Mouse (Mus musculus) MEL (cell line): ENCODE data around the gene Ctdnep1. TPM values are rescaled to one million over a fixed set of nuclear protein-coding genes. Genes with fewer than 3 reads are reported as not detected.

Source experiments
- DNase-seq: peaks from one replicate; pipeline ENCODE4 v3.0.0; 2011; ENCODE audit warnings: low read depth, low spot score
- H3K27ac ChIP-seq: 2 replicates; pipeline ENCODE4 v1.5.1; 2012; ENCODE audit warnings: low read depth, mild to moderate bottlenecking, control low read depth, low read length, moderate library complexity; ENCODE audit not compliant: control insufficient read depth
- H3K27me3 ChIP-seq, 2 experiments: fragments of 150-350 bp in 1 of 2; sonication (generic) in 1 of 2; 2 replicates each; pipeline ENCODE4 v1.6.1; 2012; ENCODE audit warnings: low read length in 2 of 2, mild to moderate bottlenecking in 2 of 2, improper control_type of control experiment in 1 of 2, moderate library complexity in 1 of 2; ENCODE audit not compliant: insufficient read depth in 2 of 2, control insufficient read depth in 1 of 2
- H3K36me3 ChIP-seq, 2 experiments: 2 replicates each; pipeline ENCODE4 v1.6.1; 2012 to 2014; ENCODE audit warnings: low read length in 2 of 2, improper control_type of control experiment in 1 of 2, inconsistent platforms in 1 of 2, mild to moderate bottlenecking in 1 of 2; ENCODE audit not compliant: insufficient read depth in 2 of 2, control insufficient read depth in 1 of 2
- H3K4me1 ChIP-seq, 2 experiments: fragments of 150-350 bp in 1 of 2; sonication (generic) in 1 of 2; 2 replicates each; pipeline ENCODE4 v1.6.1; 2012; ENCODE audit warnings: low read length in 2 of 2, improper control_type of control experiment in 1 of 2, mild to moderate bottlenecking in 1 of 2; ENCODE audit not compliant: insufficient read depth in 2 of 2, control insufficient read depth in 1 of 2
- H3K4me3 ChIP-seq, 2 experiments: fragments of 150-350 bp in 1 of 2; sonication (generic) in 1 of 2; 2 replicates each; pipeline ENCODE4 v1.5.1; 2012; ENCODE audit warnings: low read depth in 2 of 2, low read length in 2 of 2, mild to moderate bottlenecking in 2 of 2, moderate library complexity in 2 of 2, control low read depth in 1 of 2, improper control_type of control experiment in 1 of 2; ENCODE audit not compliant: control insufficient read depth in 1 of 2, insufficient read depth in 1 of 2
- H3K79me2 ChIP-seq: 2 replicates; pipeline ENCODE4 v1.6.1; 2012; ENCODE audit warnings: mild to moderate bottlenecking, low read length, moderate library complexity; ENCODE audit not compliant: control insufficient read depth, poor library complexity, insufficient read depth
- H3K9ac ChIP-seq: 2 replicates; pipeline ENCODE4 v1.6.1; 2012; ENCODE audit warnings: low read depth, mild to moderate bottlenecking, control low read depth, low read length, moderate library complexity; ENCODE audit not compliant: control insufficient read depth, poor library complexity, severe bottlenecking
- H3K9me3 ChIP-seq: fragments of 150-350 bp; sonication (generic); replicated peaks from 2 replicates; pipeline ENCODE4 v1.6.1; 2012; ENCODE audit warnings: mild to moderate bottlenecking, low read length, improper control_type of control experiment, moderate library complexity; ENCODE audit not compliant: insufficient read depth
- BHLHE40 ChIP-seq: IDR thresholded peaks from 2 replicates; pipeline ENCODE4 v1.6.1; 2012; ENCODE audit warnings: low read depth, mild to moderate bottlenecking, inconsistent platforms, low read length, improper control_type of control experiment, borderline replicate concordance
- CHD1 ChIP-seq: IDR thresholded peaks from 2 replicates; pipeline ENCODE4 v1.6.1; 2012; ENCODE audit warnings: low read depth, mild to moderate bottlenecking, inconsistent platforms, low read length, improper control_type of control experiment
- CTCF ChIP-seq, 3 experiments: IDR thresholded peaks in 2 of 3; conservative IDR thresholded peaks in 1 of 3; 2 replicates each; pipeline ENCODE4 v1.5.1; 2011 to 2012; ENCODE audit warnings: low read length in 3 of 3, low read depth in 2 of 3, mild to moderate bottlenecking in 2 of 3, improper control_type of control experiment in 1 of 3, inconsistent platforms in 1 of 3, mixed read lengths in 1 of 3, moderate library complexity in 1 of 3; ENCODE audit not compliant: control insufficient read depth in 1 of 3, insufficient read depth in 1 of 3, poor library complexity in 1 of 3, severe bottlenecking in 1 of 3
- E2F4 ChIP-seq: IDR thresholded peaks from 2 replicates; pipeline ENCODE4 v1.6.1; 2011; ENCODE audit warnings: low read depth, low read length, improper control_type of control experiment, borderline replicate concordance
- ELF1 ChIP-seq: IDR thresholded peaks from 2 replicates; pipeline ENCODE4 v1.6.1; 2014; ENCODE audit warnings: low read depth, mild to moderate bottlenecking, inconsistent platforms, low read length, improper control_type of control experiment, moderate library complexity
- EP300 ChIP-seq, 2 experiments: IDR thresholded peaks; 2 replicates each; pipeline ENCODE4 v1.6.1; 2011; ENCODE audit warnings: improper control_type of control experiment in 2 of 2, low read length in 2 of 2, low read depth in 1 of 2, mild to moderate bottlenecking in 1 of 2
- GABPA ChIP-seq: IDR thresholded peaks from 2 replicates; pipeline ENCODE4 v1.6.1; 2012; ENCODE audit warnings: low read depth, mild to moderate bottlenecking, inconsistent platforms, low read length, improper control_type of control experiment, moderate library complexity
- GATA1 ChIP-seq: IDR thresholded peaks from 2 replicates; pipeline ENCODE4 v1.6.1; 2011; ENCODE audit warnings: low read depth, low read length, improper control_type of control experiment
- HCFC1 ChIP-seq: IDR thresholded peaks from 2 replicates; pipeline ENCODE4 v1.6.1; 2012; ENCODE audit warnings: low read depth, mild to moderate bottlenecking, inconsistent platforms, low read length, improper control_type of control experiment, moderate library complexity
- JUND ChIP-seq: IDR thresholded peaks from 2 replicates; pipeline ENCODE4 v1.6.1; 2011; ENCODE audit warnings: low read depth, mild to moderate bottlenecking, improper control_type of control experiment, low read length
- KAT2A ChIP-seq: conservative IDR thresholded peaks from 2 replicates; pipeline ENCODE4 v1.6.1; 2012; ENCODE audit warnings: low read depth, low read length, improper control_type of control experiment, inconsistent platforms
- MAX ChIP-seq: IDR thresholded peaks from 2 replicates; pipeline ENCODE4 v1.6.1; 2011; ENCODE audit warnings: low read length, improper control_type of control experiment
- MAZ ChIP-seq: IDR thresholded peaks from 2 replicates; pipeline ENCODE4 v1.6.1; 2012; ENCODE audit warnings: low read depth, mild to moderate bottlenecking, inconsistent platforms, low read length, improper control_type of control experiment
- MEF2A ChIP-seq: IDR thresholded peaks from 2 replicates; pipeline ENCODE4 v1.6.1; 2014; ENCODE audit warnings: low read depth, mild to moderate bottlenecking, inconsistent platforms, low read length, improper control_type of control experiment; ENCODE audit not compliant: poor library complexity, insufficient replicate concordance, severe bottlenecking; ENCODE audit errors: extremely low read depth
- MXI1 ChIP-seq: IDR thresholded peaks from 2 replicates; pipeline ENCODE4 v1.6.1; 2011; ENCODE audit warnings: mild to moderate bottlenecking, low read depth, low read length, improper control_type of control experiment
- MYB ChIP-seq: IDR thresholded peaks from 2 replicates; pipeline ENCODE4 v1.6.1; 2011; ENCODE audit warnings: mild to moderate bottlenecking, low read depth, low read length, improper control_type of control experiment
- NELFE ChIP-seq: IDR thresholded peaks from 2 replicates; pipeline ENCODE4 v1.6.1; 2011; ENCODE audit warnings: low read depth, low read length, improper control_type of control experiment
- NRF1 ChIP-seq: IDR thresholded peaks from 2 replicates; pipeline ENCODE4 v1.6.1; 2014; ENCODE audit warnings: low read depth, mild to moderate bottlenecking, inconsistent platforms, low read length, improper control_type of control experiment, moderate library complexity; ENCODE audit not compliant: poor library complexity, insufficient read depth, severe bottlenecking
- POLR2A ChIP-seq, 2 experiments: IDR thresholded peaks; 2 replicates each; pipeline ENCODE4 v1.6.1; 2011 to 2012; ENCODE audit warnings: low read length in 2 of 2, mild to moderate bottlenecking in 2 of 2, control low read depth in 1 of 2, improper control_type of control experiment in 1 of 2, low read depth in 1 of 2, moderate library complexity in 1 of 2; ENCODE audit not compliant: control insufficient read depth in 1 of 2, insufficient read depth in 1 of 2, poor library complexity in 1 of 2
- POLR2AphosphoS2 ChIP-seq: IDR thresholded peaks from 2 replicates; pipeline ENCODE4 v1.6.1; 2011; ENCODE audit warnings: low read length, improper control_type of control experiment
- POLR2AphosphoS5 ChIP-seq: IDR thresholded peaks from 2 replicates; pipeline ENCODE4 v1.6.1; 2012; ENCODE audit warnings: low read depth, borderline replicate concordance, mild to moderate bottlenecking, inconsistent platforms, low read length, moderate library complexity, mixed read lengths
- RAD21 ChIP-seq: IDR thresholded peaks from 2 replicates; pipeline ENCODE4 v1.6.1; 2011; ENCODE audit warnings: mild to moderate bottlenecking, low read depth, low read length, improper control_type of control experiment
- RCOR1 ChIP-seq: IDR thresholded peaks from 2 replicates; pipeline ENCODE4 v1.6.1; 2012; ENCODE audit warnings: low read depth, mild to moderate bottlenecking, inconsistent platforms, low read length, improper control_type of control experiment
- SIN3A ChIP-seq: IDR thresholded peaks from 2 replicates; pipeline ENCODE4 v1.6.1; 2012; ENCODE audit warnings: low read length, improper control_type of control experiment, inconsistent platforms
- SMC3 ChIP-seq: IDR thresholded peaks from 2 replicates; pipeline ENCODE4 v1.6.1; 2011; ENCODE audit warnings: low read depth, low read length, improper control_type of control experiment
- TAL1 ChIP-seq: IDR thresholded peaks from 2 replicates; pipeline ENCODE4 v1.6.1; 2012; ENCODE audit warnings: mild to moderate bottlenecking, inconsistent platforms, low read length, moderate library complexity, mixed read lengths
- TBP ChIP-seq: IDR thresholded peaks from 2 replicates; pipeline ENCODE4 v1.8.0; 2011; ENCODE audit warnings: low read depth, low read length, improper control_type of control experiment
- TCF12 ChIP-seq: IDR thresholded peaks from 2 replicates; pipeline ENCODE4 v1.6.1; 2014; ENCODE audit warnings: low read depth, mild to moderate bottlenecking, inconsistent platforms, low read length, improper control_type of control experiment, moderate library complexity
- UBTF ChIP-seq: IDR thresholded peaks from 2 replicates; pipeline ENCODE4 v1.6.1; 2012; ENCODE audit warnings: low read depth, mild to moderate bottlenecking, inconsistent platforms, low read length, improper control_type of control experiment, moderate library complexity, borderline replicate concordance; ENCODE audit not compliant: insufficient read depth
- USF1 ChIP-seq: IDR thresholded peaks from 2 replicates; pipeline ENCODE4 v1.6.1; 2014; ENCODE audit warnings: low read depth, mild to moderate bottlenecking, inconsistent platforms, low read length, improper control_type of control experiment, moderate library complexity
- USF2 ChIP-seq, 2 experiments: IDR thresholded peaks; 2 replicates each; pipeline ENCODE4 v1.6.1; 2011 to 2012; ENCODE audit warnings: improper control_type of control experiment in 2 of 2, low read length in 2 of 2, borderline replicate concordance in 1 of 2, inconsistent platforms in 1 of 2, low read depth in 1 of 2, mild to moderate bottlenecking in 1 of 2; ENCODE audit not compliant: insufficient read depth in 1 of 2
- ZC3H11A ChIP-seq: IDR thresholded peaks from 2 replicates; pipeline ENCODE4 v1.6.1; 2012; ENCODE audit warnings: low read depth, mild to moderate bottlenecking, inconsistent platforms, low read length, improper control_type of control experiment
- ZKSCAN1 ChIP-seq: IDR thresholded peaks from 2 replicates; pipeline ENCODE4 v1.6.1; 2012; ENCODE audit warnings: low read depth, mild to moderate bottlenecking, inconsistent platforms, low read length, improper control_type of control experiment, moderate library complexity
- ZMIZ1 ChIP-seq: IDR thresholded peaks from 2 replicates; pipeline ENCODE4 v1.6.1; 2012; ENCODE audit warnings: low read depth, mild to moderate bottlenecking, inconsistent platforms, low read length, improper control_type of control experiment, moderate library complexity
- ZNF384 ChIP-seq: IDR thresholded peaks from 2 replicates; pipeline ENCODE4 v1.6.1; 2012; ENCODE audit warnings: low read depth, mild to moderate bottlenecking, inconsistent platforms, low read length, improper control_type of control experiment
- polyA plus RNA-seq, 2 experiments: library from polyadenylated mRNA; stranded (reverse) in 1 of 2; unstranded in 1 of 2; fragments of >175 nt in 1 of 2; fragments of >200 nt in 1 of 2; gene quantifications; 2 replicates each; pipeline versions ENCODE4 v1.2.1 to v1.2.4; 2012; ENCODE audit warnings: low replicate concordance in 2 of 2, low read depth in 1 of 2; ENCODE audit not compliant: insufficient read length in 2 of 2, insufficient read depth in 1 of 2, missing spikeins in 1 of 2
- total RNA-seq: library from RNA; depleted of rRNA; stranded (reverse); fragments of 300-350 nt; gene quantifications from 2 replicates; pipeline ENCODE4 v1.2.3, GENCODE M21; 2012; rRNA removed

Ctdnep1 gene
- 47.3 and 49.6 TPM in 2 replicates for total RNA-seq
- 100 to 1,000 TPM in 1 of 2 experiments, not detected in 1; 133 TPM for polyA plus RNA-seq

GRCm38 (mm10) chr11:69981141-69981762, at the start of gene Ctdnep1:
Gene Ctdnep1, plus strand, starts transcription at chr11:69981156.
- peak; percentile 62 for DNase-seq
- Histone ChIP-seq H3K4me1 (peaks cover 6 to 17% of the 10 kb centered on the region in 2 experiments), H3K79me2 (peaks cover 45% of the 10 kb centered on the region), H3K4me3 (peak within 1 kb of the TSS; percentile 96 to 98), H3K27ac (peak within 1 kb of the TSS; percentile 90), H3K36me3 (peaks cover 2 to 24% of the 10 kb centered on the region in 2 experiments; a peak in 3 of 4 replicates), H3K9ac (peak within 1 kb of the TSS; percentile 99), H3K9me3 (no peaks in the 10 kb centered on the region), H3K27me3 (no peaks in the 10 kb centered on the region)
- TF ChIP-seq CHD1 = peak; percentile 81
- no peak for TF ChIP-seq TAL1
- peak; percentile 54 for TF ChIP-seq SIN3A
- TF ChIP-seq TCF12 = no peak
- TF ChIP-seq ZC3H11A = no peak
- TF ChIP-seq SMC3 = no peak
- TF ChIP-seq MEF2A = no peak
- TF ChIP-seq GATA1 = no peak
- no peak for TF ChIP-seq ZNF384
- TF ChIP-seq ZKSCAN1 = no peak
- no peak for TF ChIP-seq RCOR1
- no peak for TF ChIP-seq MYB
- no peak for TF ChIP-seq KAT2A
- no peak; a peak in 1 of 4 replicates for TF ChIP-seq EP300 (IDR thresholded peaks at IDR 0.05; ENCODE audit: low read depth in 1 of 2, low read length in 2 of 2)
- TF ChIP-seq ELF1 = no peak
- 0 out of 6 replicates have a peak, but pooled peaks of 1 of the 3 experiments have one; percentile 2 for TF ChIP-seq CTCF (IDR thresholded peaks at IDR 0.05 in 2 of 3, conservative IDR thresholded peaks at IDR 0.05 in 1 of 3; ENCODE audit: control insufficient read depth in 1 of 3, insufficient read depth in 1 of 3, low read depth in 2 of 3, low read length in 3 of 3, poor library complexity in 1 of 3, severe bottlenecking in 1 of 3)
- peak; percentile 11; the same call in 1 of the 2 replicates for TF ChIP-seq BHLHE40
- TF ChIP-seq POLR2AphosphoS5 = no peak
- TF ChIP-seq NELFE = 0 out of 2 replicates have a peak, but pooled peaks have one; percentile 3
- TF ChIP-seq POLR2AphosphoS2 = no peak
- TF ChIP-seq JUND = no peak
- TF ChIP-seq TBP = no peak
- peak in 1 of 2 experiments; percentile 49; a peak in 2 of 4 replicates for TF ChIP-seq POLR2A (IDR thresholded peaks at IDR 0.05; ENCODE audit: control insufficient read depth in 1 of 2, insufficient read depth in 1 of 2, low read depth in 1 of 2, low read length in 2 of 2, poor library complexity in 1 of 2)
- TF ChIP-seq USF1 = no peak
- TF ChIP-seq USF2 (IDR thresholded peaks at IDR 0.05; ENCODE audit: borderline replicate concordance in 1 of 2, insufficient read depth in 1 of 2, low read depth in 1 of 2, low read length in 2 of 2) = no peak
- TF ChIP-seq HCFC1 = peak; percentile 41; the same call in 1 of the 2 replicates
- peak; percentile 73 for TF ChIP-seq MAZ
- TF ChIP-seq UBTF = no peak
- no peak for TF ChIP-seq GABPA
- peak; percentile 71 for TF ChIP-seq MXI1
- TF ChIP-seq NRF1 = no peak; the same call in 1 of the 2 replicates
- no peak for TF ChIP-seq MAX
- no peak for TF ChIP-seq RAD21
- TF ChIP-seq ZMIZ1 = peak; percentile 22; the same call in 1 of the 2 replicates
- no peak for TF ChIP-seq E2F4
